Mouse (Mus musculus): ENCODE results near the gene Mybbp1a. TPM values are rescaled to one million over a fixed set of nuclear protein-coding genes. Genes with fewer than 3 reads are reported as not detected.

Gene Mybbp1a
- total RNA-seq (2022), result 10 to 100 TPM; 54.6 to 66.0 (median 57.1) TPM

GRCm38 (mm10) chr11:72440965-72441664 is at the start of gene Mybbp1a:
TSS of gene Mybbp1a (plus strand) at chr11:72441355.
- DNase-seq (ENCODE audit: low spot score in 2 of 2), result peak; percentile 97 to 98

- DNase-seq (ENCODE audit: low spot score in 2 of 2), result no peak
These were observed 47.9 kb upstream of the Mybbp1a start for GRCm38 (mm10) chr11:72393243-72393642.

DNA sequence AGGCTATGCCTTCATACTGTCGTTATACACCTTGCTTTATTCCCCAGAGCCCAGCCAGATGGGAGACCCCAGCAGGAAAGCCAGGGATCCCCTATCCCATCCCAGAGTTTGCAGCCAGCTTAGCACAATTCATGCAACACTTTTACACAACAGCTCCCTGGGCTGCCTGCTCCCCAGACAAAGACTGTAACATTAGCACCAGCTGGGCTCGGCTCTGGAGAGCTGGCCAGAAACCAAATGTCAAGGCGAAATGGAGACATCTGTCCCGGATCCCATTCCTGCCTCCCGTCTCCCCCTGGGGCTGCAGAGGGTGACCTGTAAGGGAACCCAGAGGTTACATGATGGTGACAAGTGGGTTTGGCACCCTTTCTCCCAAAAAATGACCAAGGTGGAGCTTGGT is 47.5 kb upstream of the Mybbp1a start:
- DNase-seq (ENCODE audit: low spot score in 2 of 2), result peak; percentile 67 to 79

DNA sequence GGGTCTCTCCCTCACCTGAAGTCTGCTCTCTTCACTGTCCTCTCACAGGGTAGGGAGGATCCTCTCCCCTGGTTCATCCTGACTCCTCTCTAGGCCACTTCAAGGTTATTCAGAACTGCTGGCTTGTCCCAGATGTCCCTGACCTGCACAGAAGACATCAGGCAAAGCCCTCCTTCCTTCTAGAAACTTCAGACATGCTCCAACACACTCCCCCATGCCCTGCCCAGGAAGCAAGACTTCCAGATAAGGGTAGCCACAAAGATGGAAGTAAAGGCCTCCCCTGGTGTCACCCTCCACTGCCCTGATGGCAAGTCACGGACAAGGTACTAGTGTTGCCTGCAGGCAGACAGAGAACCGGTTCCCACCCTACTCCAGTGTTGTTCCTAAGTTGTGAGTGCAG is 46.5 kb upstream of the Mybbp1a start:
- no peak for DNase-seq (ENCODE audit: low spot score in 2 of 2)

- DNase-seq (ENCODE audit: low spot score in 2 of 2), result peak in 1 of 2 experiments; percentile 65
These were observed 45.5 kb upstream of the Mybbp1a start for GRCm38 (mm10) chr11:72395652-72396051.

DNA sequence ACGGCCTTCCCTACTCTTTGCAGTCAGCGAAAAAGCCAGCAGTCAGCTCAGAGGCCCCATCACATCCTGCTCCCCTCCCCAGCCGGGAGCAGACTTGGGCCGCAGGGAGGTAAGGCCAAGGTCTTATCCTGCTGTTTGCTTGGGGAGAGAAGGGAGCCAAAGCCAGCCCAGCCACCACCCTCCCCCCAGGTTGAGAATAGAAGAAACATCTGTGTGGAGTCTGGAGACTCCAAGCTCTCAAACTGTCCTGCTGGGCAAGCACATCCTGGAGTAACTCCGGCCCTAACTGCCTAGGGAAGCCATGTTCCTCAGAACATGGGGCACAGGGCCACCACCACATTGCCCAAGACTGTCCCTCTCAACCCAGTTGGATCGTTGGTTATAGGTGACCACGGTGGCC is 44.5 kb upstream of the Mybbp1a start:
- DNase-seq (ENCODE audit: low spot score in 2 of 2), result no peak

DNA sequence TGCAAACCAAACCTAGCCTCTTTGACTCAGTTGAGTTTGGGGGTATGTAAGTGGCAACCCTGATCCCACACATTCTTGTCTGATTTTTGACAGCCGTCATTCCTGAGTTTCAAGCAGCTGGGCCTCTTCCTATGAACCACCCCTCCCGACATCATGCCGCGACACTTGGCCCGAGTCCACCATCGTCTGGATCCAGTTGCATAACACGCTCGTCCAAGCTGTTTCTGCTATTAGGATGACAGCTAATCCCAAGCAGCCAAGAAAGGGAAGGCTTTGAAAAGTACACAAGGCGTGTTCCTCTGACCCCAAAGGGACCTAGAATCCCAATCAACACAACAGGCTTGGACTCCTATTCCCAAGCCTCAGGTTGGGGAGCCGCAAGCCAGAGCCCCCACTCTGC is 44.1 kb upstream of the Mybbp1a start:
- peak; percentile 79 to 82 for DNase-seq (ENCODE audit: low spot score in 2 of 2)

DNA sequence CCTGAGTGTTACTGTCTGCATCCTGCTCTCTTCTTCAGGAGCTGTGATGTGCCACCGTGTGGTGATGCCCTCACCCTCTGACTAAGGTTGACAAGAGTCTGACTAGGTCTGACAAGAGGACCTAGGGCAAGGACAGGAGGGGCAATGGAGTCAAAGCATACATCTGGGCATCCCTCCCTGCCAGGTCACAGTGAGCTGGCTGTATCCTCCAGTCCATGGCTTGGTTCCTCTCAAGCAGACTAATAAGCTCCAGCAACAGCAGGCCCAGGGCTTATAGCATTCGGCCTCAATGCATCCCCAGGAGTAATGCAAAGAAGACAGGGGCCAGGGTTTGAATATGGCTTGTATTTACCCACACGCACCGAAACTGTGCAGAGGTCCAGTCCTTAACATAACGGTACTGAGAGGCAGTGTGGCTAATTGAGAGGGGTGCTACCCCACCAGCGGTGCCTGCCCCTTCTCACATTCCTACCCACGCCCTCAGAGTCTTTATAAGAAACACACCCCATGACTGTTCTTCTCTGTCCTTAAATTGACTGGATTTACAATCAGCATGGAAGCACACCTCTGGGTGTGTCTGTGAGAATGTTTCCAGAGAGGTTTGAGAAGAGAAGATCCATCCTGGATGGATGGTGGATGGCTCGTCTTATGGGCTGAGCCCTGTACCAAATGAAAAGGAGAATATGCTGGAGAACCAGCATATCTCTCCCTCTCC is 43.2 kb upstream of the Mybbp1a start:
- no peak for DNase-seq (ENCODE audit: low spot score in 2 of 2)

GRCm38 (mm10) chr11:72401068-72401467 is 40.1 kb upstream of the Mybbp1a start:
- DNase-seq (ENCODE audit: low spot score in 2 of 2), result no peak

GRCm38 (mm10) chr11:72402017-72402416 is 39.1 kb upstream of the Mybbp1a start:
- DNase-seq (ENCODE audit: low spot score in 2 of 2), result no peak

GRCm38 (mm10) chr11:72402969-72403368 is 38.2 kb upstream of the Mybbp1a start:
- DNase-seq (ENCODE audit: low spot score in 2 of 2), result no peak

DNA sequence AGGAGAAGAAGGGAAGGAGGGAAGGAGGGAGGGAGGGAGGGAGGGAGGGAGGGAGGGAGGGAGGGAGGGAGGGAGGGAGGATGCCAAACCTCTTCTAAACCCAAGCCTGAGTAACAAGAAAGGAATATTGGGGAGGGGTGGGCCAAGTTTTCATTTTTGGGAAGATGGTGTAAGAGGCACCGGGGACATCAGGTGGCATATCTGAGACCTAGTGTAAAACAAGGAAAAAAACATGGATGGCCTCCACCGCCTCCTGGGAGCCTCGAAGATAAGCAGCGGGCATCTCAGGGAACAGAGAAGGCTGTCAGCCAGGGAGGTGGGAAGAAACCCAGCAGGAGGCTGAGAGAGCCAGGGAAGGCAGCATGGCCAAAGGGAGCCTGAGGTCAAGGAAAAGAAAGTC is 35.6 kb upstream of the Mybbp1a start:
- DNase-seq (ENCODE audit: low spot score in 2 of 2), result no peak

GRCm38 (mm10) chr11:72406079-72406675 is 35.0 kb upstream of the Mybbp1a start:
- DNase-seq (ENCODE audit: low spot score in 2 of 2), result no peak

DNA sequence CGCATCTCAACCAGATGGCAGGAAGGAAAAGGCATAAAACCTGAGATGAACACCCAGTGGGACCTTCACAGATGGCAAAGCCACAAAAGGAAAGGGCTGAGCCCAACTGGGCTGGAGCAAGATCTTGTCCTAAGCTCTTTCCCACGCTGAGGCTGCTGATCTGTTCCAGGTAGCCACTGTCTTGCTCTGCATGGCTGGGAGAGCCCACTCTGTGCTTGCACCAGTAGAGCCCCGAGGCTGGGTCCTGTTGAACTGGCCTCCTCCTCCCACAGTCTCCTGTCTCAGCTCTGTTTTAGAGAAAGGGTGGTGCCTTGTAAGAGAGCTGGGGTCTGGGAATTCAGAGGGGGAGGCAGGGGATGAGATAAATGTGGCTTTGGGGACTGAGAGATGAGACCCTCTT is 34.1 kb upstream of the Mybbp1a start:
- no peak for DNase-seq (ENCODE audit: low spot score in 2 of 2)

DNA sequence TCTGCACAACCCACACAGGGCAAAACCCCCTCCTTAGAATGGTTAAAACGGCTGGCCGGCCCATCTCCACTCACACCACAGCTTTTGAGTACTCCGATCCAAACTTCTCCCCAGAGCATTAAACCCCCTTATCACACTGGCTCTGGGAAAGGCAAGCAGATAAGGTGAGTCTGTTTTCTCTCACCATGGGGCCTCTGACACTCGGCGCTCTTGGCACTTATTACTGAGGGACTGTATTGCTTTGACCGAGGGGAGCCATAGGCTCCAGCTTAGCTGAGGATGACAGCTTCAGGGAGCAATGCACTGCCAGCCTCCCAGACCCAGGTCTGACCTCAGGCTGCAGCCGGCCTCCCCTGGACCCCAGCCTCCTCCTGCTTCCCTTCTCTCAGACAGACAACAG is 33.6 kb upstream of the Mybbp1a start:
- DNase-seq (ENCODE audit: low spot score in 2 of 2), result no peak

DNA sequence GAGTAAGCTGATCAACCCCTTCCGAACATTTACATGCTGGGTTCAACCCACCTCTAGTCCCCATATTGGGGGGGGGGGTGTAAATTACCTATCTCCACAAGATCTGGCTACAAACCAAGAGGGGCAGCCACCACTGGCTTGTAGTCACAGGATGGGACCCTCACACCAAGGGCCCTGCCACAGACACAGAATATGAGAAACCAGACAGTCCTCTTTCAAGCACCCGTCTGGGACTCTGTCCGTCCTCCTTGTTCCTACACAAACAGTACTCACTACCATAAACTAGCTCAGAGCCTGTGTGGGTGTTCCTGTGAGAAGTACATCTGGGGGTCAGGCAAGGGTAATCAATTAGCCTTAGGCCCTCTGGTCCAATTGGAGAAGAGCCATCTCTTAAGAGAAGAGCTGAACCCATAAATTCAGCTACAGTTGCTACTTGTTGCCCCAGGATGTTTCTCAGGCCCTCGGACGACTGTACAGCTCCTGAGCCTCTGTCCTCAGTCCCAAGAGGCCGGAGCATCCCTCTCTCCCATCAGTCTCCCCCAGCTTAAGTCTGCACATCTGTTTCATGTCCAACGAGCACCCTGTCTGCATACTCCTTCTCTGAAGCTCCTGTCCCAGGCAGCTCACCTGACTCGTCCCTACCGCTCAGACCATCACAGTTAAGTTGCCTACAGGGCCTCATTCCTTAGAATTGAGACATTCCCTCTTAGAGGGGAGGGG is 32.5 kb upstream of the Mybbp1a start:
- no peak for DNase-seq (ENCODE audit: low spot score in 2 of 2)

DNA sequence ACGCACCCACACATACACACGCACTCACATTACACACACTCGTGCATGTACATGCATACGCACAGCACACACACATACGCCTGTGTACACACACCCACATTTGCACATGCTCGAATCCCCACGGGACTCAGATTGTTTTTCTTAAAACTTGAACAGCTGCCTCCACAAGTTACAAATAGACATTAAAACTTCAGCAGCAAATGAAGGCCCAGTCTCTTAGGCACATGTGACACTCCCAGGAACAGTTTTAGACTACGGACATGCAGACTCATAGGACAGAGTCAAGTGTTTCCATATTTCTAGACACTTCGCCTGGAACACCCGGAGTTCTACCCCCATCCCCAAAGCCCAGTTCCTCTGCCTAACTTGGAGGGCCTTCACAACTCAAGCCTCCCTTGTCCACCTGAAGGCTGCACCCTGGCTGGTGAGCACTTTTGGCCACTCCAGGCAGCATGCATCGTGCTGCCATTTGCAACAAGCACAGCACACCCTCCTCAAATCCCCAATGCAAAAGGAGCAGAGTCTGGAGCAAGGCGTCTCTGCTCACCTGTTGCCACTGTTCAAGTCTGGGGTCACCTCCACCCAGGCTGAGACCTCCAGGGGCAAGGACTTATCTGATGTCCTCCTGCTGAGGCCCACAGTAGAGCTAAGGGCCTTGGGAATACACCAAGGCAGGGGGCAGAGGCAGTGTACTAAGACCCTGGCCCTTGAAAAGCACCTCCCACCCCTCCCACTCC is 31.3 kb upstream of the Mybbp1a start:
- DNase-seq (ENCODE audit: low spot score in 2 of 2), result no peak

DNA sequence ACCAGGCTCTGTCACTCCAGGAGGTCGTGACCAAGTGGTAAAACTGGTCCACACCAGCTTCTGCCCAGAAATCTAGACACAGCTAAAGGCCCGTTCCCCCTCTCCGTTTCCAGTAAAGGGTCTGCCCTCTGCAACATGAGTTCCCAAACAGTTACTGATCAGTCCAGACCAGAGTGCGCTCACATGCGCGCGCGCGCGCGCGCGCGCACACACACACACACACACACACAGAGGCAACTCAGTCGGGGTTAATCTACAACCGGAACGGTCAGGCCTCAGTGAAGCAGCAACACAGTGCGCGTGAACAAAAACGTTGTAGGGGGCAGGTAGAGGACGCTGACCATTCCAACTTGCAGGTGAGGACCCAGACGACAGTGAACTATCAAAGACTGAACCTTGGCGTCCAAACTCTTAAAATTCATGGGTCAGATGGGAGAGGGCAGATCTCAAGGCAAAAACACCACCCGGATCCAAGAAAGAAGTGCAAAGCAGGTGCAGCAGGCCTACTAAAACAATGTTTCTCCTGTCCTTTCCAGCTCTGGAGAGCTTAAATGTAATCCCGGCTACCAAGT is 30.5 kb upstream of the Mybbp1a start:
- no peak for DNase-seq (ENCODE audit: low spot score in 2 of 2)

GRCm38 (mm10) chr11:72411093-72411921 is 29.8 kb upstream of the Mybbp1a start, which contains the start of gene Smtnl2:
TSS of gene Smtnl2 (minus strand) at chr11:72411713.
- DNase-seq (ENCODE audit: low spot score in 2 of 2), result peak; percentile 91 to 94

GRCm38 (mm10) chr11:72411945-72412344 is 29.2 kb upstream of the Mybbp1a start:
- peak in 1 of 2 experiments; percentile 7 for DNase-seq (ENCODE audit: low spot score in 2 of 2)

Measured in gastrocnemius, adult 8-10 months (tissue).